Mouse (Mus musculus): ENCODE results near the gene Atg3.

The Atg3 gene

GRCm38 (mm10) chr16:45158522-45159388, at the start of gene Atg3, which contains the start of gene Slc35a5:
TSS of gene Atg3 (plus strand) at chr16:45158785.
TSS of gene Slc35a5 (minus strand) at chr16:45158706.
- peak; percentile 95 to 97 for DNase-seq (ENCODE audit: low spot score in 2 of 2)

- DNase-seq (ENCODE audit: low spot score in 2 of 2): peak; percentile 70 to 77
Observed at GRCm38 (mm10) chr16:45110498-45110897, 48.1 kb upstream of the Atg3 start.

- no peak for DNase-seq (ENCODE audit: low spot score in 2 of 2)
Observed at GRCm38 (mm10) chr16:45117200-45117599, 41.4 kb upstream of the Atg3 start.

GRCm38 (mm10) chr16:45118760-45119159, 39.8 kb upstream of the Atg3 start:
- DNase-seq (ENCODE audit: low spot score in 2 of 2): no peak

- DNase-seq (ENCODE audit: low spot score in 2 of 2): peak; percentile 78 to 80
Observed at GRCm38 (mm10) chr16:45120844-45121425, 37.6 kb upstream of the Atg3 start.

- DNase-seq (ENCODE audit: low spot score in 2 of 2): peak; percentile 23 to 51
Observed at GRCm38 (mm10) chr16:45122571-45122970, 36.0 kb upstream of the Atg3 start.

- no peak for DNase-seq (ENCODE audit: low spot score in 2 of 2)
Observed at GRCm38 (mm10) chr16:45124230-45125203, 34.1 kb upstream of the Atg3 start.

GRCm38 (mm10) chr16:45127936-45128710, 30.5 kb upstream of the Atg3 start:
- DNase-seq (ENCODE audit: low spot score in 2 of 2): no peak

- no peak for DNase-seq (ENCODE audit: low spot score in 2 of 2)
Observed at GRCm38 (mm10) chr16:45141711-45142110, 16.9 kb upstream of the Atg3 start.

- DNase-seq (ENCODE audit: low spot score in 2 of 2): no peak
Observed at GRCm38 (mm10) chr16:45142565-45142964, 16.0 kb upstream of the Atg3 start.

- DNase-seq (ENCODE audit: low spot score in 2 of 2): no peak
Observed at GRCm38 (mm10) chr16:45145119-45145518, 13.5 kb upstream of the Atg3 start.

- DNase-seq (ENCODE audit: low spot score in 2 of 2): no peak
Observed at GRCm38 (mm10) chr16:45148488-45149082, 10.0 kb upstream of the Atg3 start.

GRCm38 (mm10) chr16:45154741-45155250, 3.8 kb upstream of the Atg3 start:
- DNase-seq (ENCODE audit: low spot score in 2 of 2): no peak

- peak; percentile 62 to 74 for DNase-seq (ENCODE audit: low spot score in 2 of 2)
Observed at GRCm38 (mm10) chr16:45158136-45158521, 456 bp upstream of the Atg3 start.

GRCm38 (mm10) chr16:45159389-45159716, 768 bp downstream of the Atg3 start:
- DNase-seq (ENCODE audit: low spot score in 2 of 2): no peak

GRCm38 (mm10) chr16:45178552-45178951, 20.0 kb downstream of the Atg3 start:
- DNase-seq (ENCODE audit: low spot score in 2 of 2): no peak

GRCm38 (mm10) chr16:45181824-45182223, 23.2 kb downstream of the Atg3 start:
- DNase-seq (ENCODE audit: low spot score in 2 of 2): no peak

GRCm38 (mm10) chr16:45192613-45193012, 34.0 kb downstream of the Atg3 start:
- DNase-seq (ENCODE audit: low spot score in 2 of 2): peak; percentile 8 to 60

- DNase-seq (ENCODE audit: low spot score in 2 of 2): peak; percentile 44 to 64
Observed at GRCm38 (mm10) chr16:45196816-45197215, 38.2 kb downstream of the Atg3 start.

- DNase-seq (ENCODE audit: low spot score in 2 of 2): no peak
Observed at GRCm38 (mm10) chr16:45201395-45201794, 42.8 kb downstream of the Atg3 start.

- DNase-seq (ENCODE audit: low spot score in 2 of 2): no peak
Observed at GRCm38 (mm10) chr16:45204438-45204837, 45.9 kb downstream of the Atg3 start.
